Mouse (Mus musculus): ENCODE data around the gene Slc10a7. TPM values are rescaled to one million over a fixed set of nuclear protein-coding genes. Genes with fewer than 3 reads are reported as not detected.
"Not testable (repeated sequence)": the region's sequence is repeated elsewhere in the genome, so short reads cannot be mapped to it uniquely, and the experiment has no call there.

Slc10a7 gene
- polyA plus RNA-seq, 1 experiment from 2014 or later = 7.4 TPM

DNA sequence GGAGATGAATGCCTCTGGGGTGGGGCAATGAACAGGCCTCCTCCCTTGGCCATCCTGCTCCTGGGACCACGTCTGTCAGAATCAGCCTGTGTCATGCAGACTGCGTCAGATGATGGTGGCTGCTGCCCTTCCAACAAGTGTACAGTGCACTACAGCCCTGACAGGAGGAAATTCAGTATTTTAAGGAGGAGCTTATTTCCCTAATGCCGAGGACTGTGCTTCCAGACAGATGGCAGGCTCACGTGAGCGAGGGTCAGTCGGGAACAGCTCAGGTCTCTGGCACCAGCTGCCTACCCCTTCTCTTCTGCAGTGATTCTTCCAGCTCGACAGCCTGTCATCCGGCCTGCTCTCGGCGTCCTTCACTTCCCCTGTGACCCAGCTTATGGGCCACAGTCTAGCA is 181.6 kb downstream of the Slc10a7 start:
- no peak overlapping the region for H3K27ac ChIP-seq (ENCODE audit: low read depth, low read length)
- no peak overlapping the region for H3K9ac ChIP-seq (ENCODE audit: low read length)
- no peaks in the 10 kb centered on the region for H3K36me3 ChIP-seq (ENCODE audit: control insufficient read depth, insufficient read depth, low read length)
- H3K27me3 ChIP-seq (ENCODE audit: control insufficient read depth, insufficient read depth, low read length) = no peaks in the 10 kb centered on the region
- H3K4me3 ChIP-seq (ENCODE audit: low read depth, low read length) = no peak overlapping the region
- no peaks in the 10 kb centered on the region for H3K4me1 ChIP-seq (ENCODE audit: control insufficient read depth, insufficient read depth, low read length)
- 53% methylated on average over 10 of the region's 10 CpGs for WGBS
- H3K9me3 ChIP-seq (ENCODE audit: control insufficient read depth, low read length) = no peaks in the 10 kb centered on the region
- no peak for DNase-seq (ENCODE audit: low spot score)
- ATAC-seq (ENCODE audit: insufficient read depth, low FRiP score, low TSS enrichment) = peak; percentile 58
- no peak overlapping the region for H3K4me2 ChIP-seq (ENCODE audit: low read depth)

DNA sequence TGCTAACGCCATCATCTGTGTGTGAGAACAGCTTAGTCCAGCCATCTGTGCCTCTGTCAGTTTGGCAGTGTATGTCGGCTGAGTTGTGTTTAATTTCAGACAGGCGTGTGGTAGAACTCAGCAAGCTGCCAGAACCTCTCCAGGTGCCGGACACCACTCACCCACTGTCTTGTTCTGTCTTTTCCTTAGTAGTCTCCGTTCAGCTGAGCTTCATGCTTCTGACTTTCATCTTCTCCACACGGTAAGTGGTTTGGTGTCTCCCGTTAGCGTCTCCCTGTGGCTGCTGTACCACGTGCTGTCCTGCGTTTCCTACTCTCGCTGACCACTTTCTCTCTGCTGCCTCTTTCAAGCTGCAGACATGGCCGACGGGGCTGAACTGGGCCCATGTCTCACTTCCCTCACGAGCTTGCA is 189.2 kb downstream of the Slc10a7 start:
- Histone ChIP-seq H3K27ac (ENCODE audit: low read depth, low read length) (no peak overlapping the region), H3K9ac (ENCODE audit: low read length) (no peak overlapping the region), H3K27me3 (ENCODE audit: control insufficient read depth, insufficient read depth, low read length) (no peaks in the 10 kb centered on the region), H3K4me1 (ENCODE audit: control insufficient read depth, insufficient read depth, low read length) (no peaks in the 10 kb centered on the region), H3K36me3 (ENCODE audit: control insufficient read depth, insufficient read depth, low read length) (no peaks in the 10 kb centered on the region; the same call in none of the 2 replicates), H3K4me3 (ENCODE audit: low read depth, low read length) (no peak overlapping the region), H3K9me3 (ENCODE audit: control insufficient read depth, low read length) (no peaks in the 10 kb centered on the region), H3K4me2 (ENCODE audit: low read depth) (no peak overlapping the region)
- WGBS = 96% methylated on average over 14 of the region's 14 CpGs
- DNase-seq (ENCODE audit: low spot score) (no peak), ATAC-seq (ENCODE audit: insufficient read depth, low FRiP score, low TSS enrichment) (no peak)

- ATAC-seq (ENCODE audit: insufficient read depth, low FRiP score, low TSS enrichment) (no peak), DNase-seq (ENCODE audit: low spot score) (no peak)
- Histone ChIP-seq H3K9me3 (ENCODE audit: control insufficient read depth, low read length) (no peaks in the 10 kb centered on the region), H3K4me1 (ENCODE audit: control insufficient read depth, insufficient read depth, low read length) (no peaks in the 10 kb centered on the region), H3K36me3 (ENCODE audit: control insufficient read depth, insufficient read depth, low read length) (no peaks in the 10 kb centered on the region; the same call in none of the 2 replicates), H3K27me3 (ENCODE audit: control insufficient read depth, insufficient read depth, low read length) (no peaks in the 10 kb centered on the region), H3K27ac (ENCODE audit: low read depth, low read length) (no peak overlapping the region), H3K4me3 (ENCODE audit: low read depth, low read length) (no peak overlapping the region), H3K9ac (ENCODE audit: low read length) (no peak overlapping the region), H3K4me2 (ENCODE audit: low read depth) (no peak overlapping the region)
- 50% methylated on average over 11 of the region's 11 CpGs for WGBS
These were observed 194.1 kb downstream of the Slc10a7 start for GRCm38 (mm10) chr8:78703068-78703820.

GRCm38 (mm10) chr8:78705980-78706379 is 196.8 kb downstream of the Slc10a7 start:
- 53% methylated on average over 9 of the region's 9 CpGs for WGBS
- no peak overlapping the region for H3K4me2 ChIP-seq (ENCODE audit: low read depth)
- H3K27ac ChIP-seq (ENCODE audit: low read depth, low read length) = no peak overlapping the region
- no peaks in the 10 kb centered on the region for H3K9me3 ChIP-seq (ENCODE audit: control insufficient read depth, low read length)
- DNase-seq (ENCODE audit: low spot score) = no peak
- no peak overlapping the region for H3K4me3 ChIP-seq (ENCODE audit: low read depth, low read length)
- H3K36me3 ChIP-seq (ENCODE audit: control insufficient read depth, insufficient read depth, low read length) = no peaks in the 10 kb centered on the region
- no peak overlapping the region for H3K9ac ChIP-seq (ENCODE audit: low read length)
- no peaks in the 10 kb centered on the region for H3K4me1 ChIP-seq (ENCODE audit: control insufficient read depth, insufficient read depth, low read length)
- no peak for ATAC-seq (ENCODE audit: insufficient read depth, low FRiP score, low TSS enrichment)
- no peaks in the 10 kb centered on the region for H3K27me3 ChIP-seq (ENCODE audit: control insufficient read depth, insufficient read depth, low read length)

GRCm38 (mm10) chr8:78709948-78710644 is 200.9 kb downstream of the Slc10a7 start:
- Histone ChIP-seq H3K9ac (ENCODE audit: low read length) (no peak overlapping the region), H3K4me1 (ENCODE audit: control insufficient read depth, insufficient read depth, low read length) (no peaks in the 10 kb centered on the region; the same call in 1 of the 2 replicates), H3K36me3 (ENCODE audit: control insufficient read depth, insufficient read depth, low read length) (no peaks in the 10 kb centered on the region), H3K27ac (ENCODE audit: low read depth, low read length) (no peak overlapping the region), H3K4me2 (ENCODE audit: low read depth) (no peak overlapping the region), H3K9me3 (ENCODE audit: control insufficient read depth, low read length) (no peaks in the 10 kb centered on the region), H3K27me3 (ENCODE audit: control insufficient read depth, insufficient read depth, low read length) (no peaks in the 10 kb centered on the region), H3K4me3 (ENCODE audit: low read depth, low read length) (no peak overlapping the region)
- no peak for DNase-seq (ENCODE audit: low spot score)
- ATAC-seq (ENCODE audit: insufficient read depth, low FRiP score, low TSS enrichment) = no peak
- 74% methylated on average over 11 of the region's 11 CpGs for WGBS

GRCm38 (mm10) chr8:78710961-78711360 is 201.8 kb downstream of the Slc10a7 start:
- H3K27me3 ChIP-seq (ENCODE audit: control insufficient read depth, insufficient read depth, low read length) = no peaks in the 10 kb centered on the region
- ATAC-seq (ENCODE audit: insufficient read depth, low FRiP score, low TSS enrichment) = no peak
- WGBS = 89% methylated on average over 10 of the region's 10 CpGs

GRCm38 (mm10) chr8:78714880-78715279 is 205.7 kb downstream of the Slc10a7 start:
- no peak overlapping the region for H3K4me3 ChIP-seq (ENCODE audit: low read depth, low read length)
- ATAC-seq (ENCODE audit: insufficient read depth, low FRiP score, low TSS enrichment) (no peak), DNase-seq (ENCODE audit: low spot score) (no peak)
- WGBS = 78% methylated on average over 4 of the region's 4 CpGs
- no peaks in the 10 kb centered on the region for H3K27me3 ChIP-seq (ENCODE audit: control insufficient read depth, insufficient read depth, low read length)
- H3K4me2 ChIP-seq (ENCODE audit: low read depth) = no peak overlapping the region
- no peak overlapping the region for H3K27ac ChIP-seq (ENCODE audit: low read depth, low read length)
- H3K4me1 ChIP-seq (ENCODE audit: control insufficient read depth, insufficient read depth, low read length) = no peaks in the 10 kb centered on the region; the same call in 1 of the 2 replicates
- H3K9me3 ChIP-seq (ENCODE audit: control insufficient read depth, low read length) = no peaks in the 10 kb centered on the region
- H3K9ac ChIP-seq (ENCODE audit: low read length) = no peak overlapping the region
- no peaks in the 10 kb centered on the region for H3K36me3 ChIP-seq (ENCODE audit: control insufficient read depth, insufficient read depth, low read length)

More at GRCm38 (mm10) chr8:78710961-78711360, 201.8 kb downstream of the Slc10a7 start:
- no peak overlapping the region for H3K27ac ChIP-seq (ENCODE audit: low read depth, low read length)
- H3K9ac ChIP-seq (ENCODE audit: low read length) = no peak overlapping the region
- no peak overlapping the region for H3K4me2 ChIP-seq (ENCODE audit: low read depth)
- no peak for DNase-seq (ENCODE audit: low spot score)
- no peaks in the 10 kb centered on the region for H3K9me3 ChIP-seq (ENCODE audit: control insufficient read depth, low read length)
- no peak overlapping the region for H3K4me3 ChIP-seq (ENCODE audit: low read depth, low read length)
- no peaks in the 10 kb centered on the region for H3K36me3 ChIP-seq (ENCODE audit: control insufficient read depth, insufficient read depth, low read length)
- no peaks in the 10 kb centered on the region; the same call in 1 of the 2 replicates for H3K4me1 ChIP-seq (ENCODE audit: control insufficient read depth, insufficient read depth, low read length)

GRCm38 (mm10) chr8:78716546-78716945 is 207.4 kb downstream of the Slc10a7 start:
- H3K4me3 ChIP-seq (ENCODE audit: low read depth, low read length) = no peak overlapping the region
- H3K4me2 ChIP-seq (ENCODE audit: low read depth) = no peak overlapping the region
- 96% methylated on average over 7 of the region's 7 CpGs for WGBS
- ATAC-seq (ENCODE audit: insufficient read depth, low FRiP score, low TSS enrichment) = no peak
- DNase-seq (ENCODE audit: low spot score) = no peak
- H3K9me3 ChIP-seq (ENCODE audit: control insufficient read depth, low read length) = no peaks in the 10 kb centered on the region
- no peak overlapping the region for H3K9ac ChIP-seq (ENCODE audit: low read length)
- no peaks in the 10 kb centered on the region; the same call in 1 of the 2 replicates for H3K4me1 ChIP-seq (ENCODE audit: control insufficient read depth, insufficient read depth, low read length)
- no peaks in the 10 kb centered on the region for H3K36me3 ChIP-seq (ENCODE audit: control insufficient read depth, insufficient read depth, low read length)
- no peaks in the 10 kb centered on the region for H3K27me3 ChIP-seq (ENCODE audit: control insufficient read depth, insufficient read depth, low read length)
- no peak overlapping the region for H3K27ac ChIP-seq (ENCODE audit: low read depth, low read length)

DNA sequence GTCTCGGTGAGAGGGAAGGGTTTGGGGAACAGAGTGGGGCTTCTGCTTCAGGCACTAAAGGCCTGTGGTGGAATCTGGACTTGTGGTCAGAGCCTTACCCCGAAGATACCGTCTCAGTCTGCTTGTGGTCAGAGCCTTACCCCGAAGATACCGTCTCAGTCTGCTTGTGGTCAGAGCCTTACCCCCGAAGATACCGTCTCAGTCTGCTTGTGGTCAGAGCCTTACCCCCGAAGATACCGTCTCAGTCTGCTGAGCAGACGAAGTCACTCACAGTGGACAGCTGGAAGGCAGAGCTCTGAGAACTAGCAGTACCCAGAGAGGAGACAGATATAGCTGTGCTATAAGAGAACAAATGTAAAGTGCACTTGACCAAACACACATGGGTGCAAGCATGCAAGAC is 208.0 kb downstream of the Slc10a7 start:
- not testable (repeated sequence) for H3K4me2 ChIP-seq (ENCODE audit: low read depth); H3K4me1 ChIP-seq (ENCODE audit: control insufficient read depth, insufficient read depth, low read length); H3K36me3 ChIP-seq (ENCODE audit: control insufficient read depth, insufficient read depth, low read length); DNase-seq (ENCODE audit: low spot score); H3K4me3 ChIP-seq (ENCODE audit: low read depth, low read length); H3K9me3 ChIP-seq (ENCODE audit: control insufficient read depth, low read length); H3K27ac ChIP-seq (ENCODE audit: low read depth, low read length); H3K27me3 ChIP-seq (ENCODE audit: control insufficient read depth, insufficient read depth, low read length); ATAC-seq (ENCODE audit: insufficient read depth, low FRiP score, low TSS enrichment); H3K9ac ChIP-seq (ENCODE audit: low read length)
- WGBS = 95% methylated on average over 10 of the region's 10 CpGs

Data from neural tube, embryonic 11.5 days (tissue).